Mouse (Mus musculus) midbrain, embryonic 11.5 days (tissue): ENCODE measurements around the gene Tcf25. TPM values are rescaled to one million over a fixed set of nuclear protein-coding genes. Genes with fewer than 3 reads are reported as not detected.
A peak's percentile ranks its signal among the peaks of the same experiment; 100 is the strongest.

Source experiments
- ATAC-seq: fragments of 200-750 bp; cut with Nextera tagmentation; 2 replicates; pipeline ENCODE4 v1.8.0; 2017; ENCODE audit warnings: moderate TSS enrichment, moderate library complexity; ENCODE audit not compliant: low FRiP score
- DNase-seq: peaks from one replicate; pipeline ENCODE4 v3.0.0; 2015; ENCODE audit warnings: low spot score; ENCODE audit errors: missing footprints
- H3K27ac ChIP-seq: fragments of 300-500 bp; sonication (generic); 2 replicates; pipeline ENCODE4 v1.5.1; 2014; ENCODE audit warnings: low read depth, low read length
- H3K27me3 ChIP-seq: fragments of 300-500 bp; sonication (generic); 2 replicates; pipeline ENCODE4 v1.6.1; 2014; ENCODE audit warnings: mild to moderate bottlenecking, low read length, moderate library complexity, mixed read lengths; ENCODE audit not compliant: control insufficient read depth, insufficient read depth
- H3K36me3 ChIP-seq: fragments of 300-500 bp; sonication (generic); 2 replicates; pipeline ENCODE4 v1.6.1; 2014; ENCODE audit warnings: mild to moderate bottlenecking, low read length, moderate library complexity, mixed read lengths; ENCODE audit not compliant: control insufficient read depth, insufficient read depth
- H3K4me1 ChIP-seq: fragments of 300-500 bp; sonication (generic); 2 replicates; pipeline ENCODE4 v1.6.1; 2014; ENCODE audit warnings: low read length; ENCODE audit not compliant: control insufficient read depth, insufficient read depth
- H3K4me2 ChIP-seq: fragments of 300-500 bp; sonication (generic); 2 replicates; pipeline ENCODE4 v1.6.1; 2014; ENCODE audit warnings: mild to moderate bottlenecking, moderate library complexity
- H3K4me3 ChIP-seq: fragments of 300-500 bp; sonication (generic); 2 replicates; pipeline ENCODE4 v1.5.1; 2014; ENCODE audit warnings: low read depth, low read length
- H3K9ac ChIP-seq: fragments of 300-500 bp; sonication (generic); 2 replicates; pipeline ENCODE4 v1.6.1; 2014; ENCODE audit warnings: low read length
- H3K9me3 ChIP-seq: fragments of 300-500 bp; sonication (generic); 2 replicates; pipeline ENCODE4 v1.6.1; 2016; ENCODE audit warnings: low read length; ENCODE audit not compliant: control insufficient read depth
- WGBS: fragments of 180-500 bp; shearing (Covaris S2); extraction: QIAGEN DNeasy Blood & Tissue Kit; methylation state at CpG from one replicate; pipeline ENCODE4 v1.1.7; 2014; 5-methylcytosine and 5-hydroxymethylcytosine counted together
- polyA plus RNA-seq: library from polyadenylated mRNA; unstranded; fragments of >200 nt; fragmentation: Nextera tagmentation; extraction: Ambion mirVana; gene quantifications from 2 replicates; pipeline ENCODE4 v1.2.1, GENCODE M21; 2014

Gene Tcf25
- polyA plus RNA-seq, 1 experiment from 2014 or later: 181 TPM

DNA sequence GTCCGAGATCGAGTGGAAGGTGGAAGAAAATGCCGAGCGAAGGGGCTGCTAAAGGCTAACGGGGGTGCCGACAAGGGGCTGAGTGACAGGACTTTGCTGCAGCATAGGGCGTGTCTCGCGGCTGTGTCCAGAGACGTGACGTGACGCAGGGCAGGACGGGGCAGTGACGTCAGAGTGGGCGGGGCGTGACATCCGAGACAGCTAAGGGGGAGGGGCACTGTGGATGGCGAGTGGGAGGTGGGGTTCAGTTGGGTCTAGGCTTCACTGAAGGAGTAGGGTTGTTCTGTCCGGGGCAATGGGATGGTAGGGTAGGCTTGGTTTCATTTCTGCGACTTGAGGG is 656 bp downstream of the Tcf25 start:
- ATAC-seq: peak; percentile 85
- peak; percentile 99 for DNase-seq
- peak overlapping the region; percentile 80 for H3K4me3 ChIP-seq
- peak overlapping the region; percentile 75 for H3K9ac ChIP-seq
- no peaks in the 10 kb centered on the region for H3K9me3 ChIP-seq
- H3K27me3 ChIP-seq: no peaks in the 10 kb centered on the region
- peak overlapping the region; percentile 89 for H3K27ac ChIP-seq
- under 1% methylated on average over 20 of the region's 20 CpGs for WGBS
- H3K36me3 ChIP-seq: no peaks in the 10 kb centered on the region
- peaks cover 9% of the 10 kb centered on the region for H3K4me1 ChIP-seq
- H3K4me2 ChIP-seq: peak overlapping the region; percentile 78

DNA sequence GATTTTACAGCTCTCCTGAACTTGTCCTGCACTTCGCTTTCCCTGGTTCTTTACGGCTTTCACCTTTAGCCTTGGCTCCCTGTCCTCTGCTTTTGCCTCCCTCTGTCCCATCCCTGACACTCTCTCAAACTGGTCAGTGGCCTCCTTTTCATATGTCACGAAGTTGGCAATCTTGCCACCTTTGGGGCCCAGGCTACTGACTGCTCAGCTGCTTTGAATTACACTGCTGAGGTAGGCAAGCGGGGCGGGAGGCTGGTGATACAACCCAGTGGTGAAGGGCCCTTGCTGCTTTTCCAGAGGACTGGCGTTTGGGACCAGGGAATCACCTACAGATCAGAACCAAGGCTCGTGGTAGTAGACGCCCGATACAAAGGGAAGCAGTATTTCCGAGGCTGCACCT is 2.1 kb downstream of the Tcf25 start:
- no peak for ATAC-seq
- H3K27ac ChIP-seq: no peak overlapping the region; the same call in 1 of the 2 replicates
- no peak overlapping the region for H3K9ac ChIP-seq

DNA sequence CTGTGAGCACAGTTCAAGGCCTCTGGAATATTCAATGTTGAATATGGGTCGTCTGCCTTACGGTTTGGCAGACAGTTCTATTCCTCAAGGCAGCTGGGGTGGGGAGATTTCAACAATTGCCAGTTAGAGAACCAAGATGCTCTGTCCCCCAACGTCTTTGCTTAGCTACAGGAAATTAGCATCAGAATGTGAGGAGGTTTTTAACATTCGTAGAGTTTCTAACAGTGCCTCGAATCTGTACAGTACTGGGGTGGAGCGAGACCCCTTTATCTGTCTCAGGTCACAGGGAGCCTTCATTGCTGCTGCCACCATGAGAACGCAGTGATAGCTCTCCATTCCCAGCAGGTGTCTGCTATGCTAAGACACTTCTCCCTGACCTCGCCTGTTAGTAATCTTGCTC is 2.6 kb downstream of the Tcf25 start:
- 73% methylated on average over 8 of the region's 8 CpGs for WGBS
- Histone ChIP-seq H3K4me3 (no peak overlapping the region), H3K36me3 (no peaks in the 10 kb centered on the region), H3K4me2 (no peak overlapping the region), H3K4me1 (peaks cover 9% of the 10 kb centered on the region), H3K9ac (no peak overlapping the region), H3K27ac (no peak overlapping the region), H3K9me3 (no peaks in the 10 kb centered on the region), H3K27me3 (no peaks in the 10 kb centered on the region)
- no peak for ATAC-seq
- DNase-seq: no peak

More for the DNA sequence above, 2.1 kb downstream of the Tcf25 start:
- Histone ChIP-seq H3K27me3 (no peaks in the 10 kb centered on the region), H3K4me2 (no peak overlapping the region), H3K36me3 (no peaks in the 10 kb centered on the region), H3K4me1 (peaks cover 9% of the 10 kb centered on the region), H3K9me3 (no peaks in the 10 kb centered on the region), H3K4me3 (no peak overlapping the region)
- no peak for DNase-seq
- WGBS: 88% methylated on average over 10 of the region's 10 CpGs

DNA sequence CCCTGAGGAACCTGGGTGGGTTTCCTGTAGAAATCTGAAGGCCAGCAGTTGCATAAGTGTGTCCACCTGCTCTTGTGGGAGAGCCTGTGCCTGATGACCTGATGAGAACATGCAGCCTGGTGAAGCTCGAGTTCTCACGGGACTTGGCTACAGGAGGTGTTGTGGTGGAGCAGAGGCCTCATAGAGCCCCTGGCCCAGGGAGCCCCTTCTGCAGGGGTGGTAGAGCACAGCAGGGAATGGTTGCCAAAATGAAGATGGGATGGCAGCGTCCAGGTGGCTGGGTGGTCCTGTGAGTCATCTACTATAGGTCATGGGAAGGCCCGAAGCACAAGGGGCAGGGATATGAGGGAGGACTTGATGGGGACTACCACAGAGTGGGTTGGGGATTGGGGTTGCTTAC is 8.2 kb downstream of the Tcf25 start:
- H3K9ac ChIP-seq: no peak overlapping the region
- 87% methylated on average over 4 of the region's 4 CpGs for WGBS
- H3K36me3 ChIP-seq: peaks cover 15% of the 10 kb centered on the region
- no peaks in the 10 kb centered on the region for H3K9me3 ChIP-seq
- H3K27me3 ChIP-seq: no peaks in the 10 kb centered on the region
- no peak overlapping the region for H3K27ac ChIP-seq
- H3K4me2 ChIP-seq: no peak overlapping the region
- no peak overlapping the region for H3K4me3 ChIP-seq
- no peak for ATAC-seq
- H3K4me1 ChIP-seq: no peaks in the 10 kb centered on the region
- no peak for DNase-seq

DNA sequence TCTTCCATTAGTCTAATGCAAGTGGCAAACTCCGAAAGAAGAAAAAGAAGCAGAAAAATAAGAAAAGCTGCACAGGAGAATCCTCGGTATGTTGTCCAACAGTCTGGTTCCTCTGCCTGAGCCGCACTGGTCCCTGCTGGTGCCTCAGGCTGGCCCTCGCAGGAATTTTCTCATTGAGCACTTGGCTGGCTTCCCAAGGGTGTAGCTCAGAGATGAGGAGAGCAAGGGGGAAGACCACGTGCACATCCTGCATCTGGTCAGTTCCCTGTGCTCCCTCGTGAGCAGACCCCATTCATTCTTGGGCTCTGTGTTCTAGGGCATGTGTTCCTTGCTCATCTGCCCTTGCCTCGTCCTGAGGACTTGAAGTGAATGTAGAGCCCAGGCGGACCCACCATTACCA is 9.0 kb downstream of the Tcf25 start:
- no peak overlapping the region for H3K4me2 ChIP-seq
- no peak for ATAC-seq
- DNase-seq: no peak
- H3K4me3 ChIP-seq: no peak overlapping the region
- no peak overlapping the region for H3K9ac ChIP-seq
- H3K27ac ChIP-seq: no peak overlapping the region
- H3K36me3 ChIP-seq: peaks cover 15% of the 10 kb centered on the region
- H3K9me3 ChIP-seq: no peaks in the 10 kb centered on the region
- H3K27me3 ChIP-seq: no peaks in the 10 kb centered on the region
- no peaks in the 10 kb centered on the region for H3K4me1 ChIP-seq
- WGBS: 94% methylated on average over 8 of the region's 8 CpGs

DNA sequence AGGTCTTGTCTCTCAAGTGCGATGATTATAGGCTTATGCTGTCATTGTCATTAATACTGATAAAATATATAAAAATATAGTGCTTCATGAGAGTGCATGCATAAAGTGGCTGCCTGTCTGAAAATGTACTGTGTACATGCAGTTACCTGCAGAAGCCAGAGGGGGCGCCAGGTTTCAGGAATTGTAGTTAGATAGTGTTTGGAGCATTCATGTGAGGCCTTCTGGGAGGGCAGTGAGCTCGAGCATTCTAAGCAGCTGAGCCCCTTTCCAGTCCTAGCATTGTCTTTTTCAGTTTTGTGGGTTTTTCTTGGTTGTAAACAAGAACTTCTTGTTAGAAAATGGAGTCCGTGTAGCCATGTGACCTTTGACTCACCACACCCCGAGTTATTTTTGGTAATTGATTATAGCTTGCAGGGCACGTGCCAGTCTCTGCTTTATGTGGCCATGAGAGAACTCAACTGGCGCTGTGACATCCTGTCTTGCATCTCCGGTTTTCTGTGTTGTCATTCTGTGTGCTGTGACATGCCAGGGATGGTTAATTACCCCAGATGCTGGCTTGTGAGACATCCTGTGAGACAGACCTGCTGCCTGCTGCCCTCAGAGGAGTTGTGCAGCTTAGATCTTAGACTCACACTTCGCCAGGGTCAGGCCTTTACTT is 11.5 kb downstream of the Tcf25 start:
- Histone ChIP-seq H3K27ac (no peak overlapping the region), H3K4me3 (no peak overlapping the region), H3K4me1 (no peaks in the 10 kb centered on the region), H3K36me3 (peaks cover 22% of the 10 kb centered on the region), H3K27me3 (no peaks in the 10 kb centered on the region), H3K4me2 (no peak overlapping the region), H3K9me3 (no peaks in the 10 kb centered on the region), H3K9ac (no peak overlapping the region)
- no peak for ATAC-seq
- 77% methylated on average over 9 of the region's 9 CpGs for WGBS
- no peak for DNase-seq

DNA sequence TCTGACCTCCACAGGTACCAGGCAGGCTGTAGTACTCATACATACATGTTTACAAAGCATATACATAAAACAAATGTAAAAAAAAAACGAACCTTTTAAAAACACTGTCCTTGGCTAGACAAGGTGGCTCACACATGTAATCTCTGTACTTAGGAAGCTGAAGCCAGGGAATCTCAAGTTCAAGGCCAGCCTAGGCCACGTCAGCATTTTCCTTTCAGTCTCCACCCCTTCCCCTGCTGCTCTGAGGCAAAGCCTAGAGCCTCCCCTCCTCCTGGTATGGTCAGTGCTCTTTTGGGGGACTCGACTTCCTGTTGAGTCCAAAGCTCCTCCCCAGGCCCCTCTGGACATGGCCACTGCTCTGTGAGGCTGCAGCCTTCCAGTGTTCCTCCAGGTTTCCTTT is 13.5 kb downstream of the Tcf25 start:
- Histone ChIP-seq H3K36me3 (peaks cover 25% of the 10 kb centered on the region), H3K27me3 (no peaks in the 10 kb centered on the region), H3K9ac (no peak overlapping the region), H3K9me3 (no peaks in the 10 kb centered on the region), H3K27ac (no peak overlapping the region), H3K4me2 (no peak overlapping the region), H3K4me1 (no peaks in the 10 kb centered on the region), H3K4me3 (no peak overlapping the region)
- 83% methylated on average over 3 of the region's 3 CpGs for WGBS
- ATAC-seq (no peak), DNase-seq (no peak)

DNA sequence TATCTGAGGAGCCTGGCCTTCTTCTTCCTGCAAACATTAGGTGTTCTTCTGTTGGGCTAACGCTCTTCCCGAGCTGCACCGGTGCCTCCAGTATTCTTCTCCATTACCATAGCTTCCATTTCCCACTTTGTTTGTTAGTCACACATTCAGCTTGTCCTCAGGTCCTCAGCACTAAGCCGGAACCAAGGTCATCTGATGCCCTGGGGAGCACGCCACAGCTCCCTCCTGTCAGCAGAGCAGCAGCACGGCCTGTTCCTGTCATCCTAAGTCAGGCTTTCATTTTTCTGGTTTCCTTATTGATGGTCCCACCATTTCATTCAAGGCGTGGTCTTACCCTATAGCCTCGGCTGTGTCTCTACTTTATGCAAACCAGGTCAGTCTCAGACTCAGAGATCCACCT is 14.2 kb downstream of the Tcf25 start:
- H3K27me3 ChIP-seq: no peaks in the 10 kb centered on the region
- H3K27ac ChIP-seq: no peak overlapping the region
- H3K4me3 ChIP-seq: no peak overlapping the region
- no peaks in the 10 kb centered on the region for H3K4me1 ChIP-seq
- H3K9ac ChIP-seq: no peak overlapping the region
- DNase-seq (no peak), ATAC-seq (no peak)
- H3K9me3 ChIP-seq: no peaks in the 10 kb centered on the region
- H3K4me2 ChIP-seq: no peak overlapping the region
- H3K36me3 ChIP-seq: peaks cover 22% of the 10 kb centered on the region
- 93% methylated on average over 8 of the region's 8 CpGs for WGBS

DNA sequence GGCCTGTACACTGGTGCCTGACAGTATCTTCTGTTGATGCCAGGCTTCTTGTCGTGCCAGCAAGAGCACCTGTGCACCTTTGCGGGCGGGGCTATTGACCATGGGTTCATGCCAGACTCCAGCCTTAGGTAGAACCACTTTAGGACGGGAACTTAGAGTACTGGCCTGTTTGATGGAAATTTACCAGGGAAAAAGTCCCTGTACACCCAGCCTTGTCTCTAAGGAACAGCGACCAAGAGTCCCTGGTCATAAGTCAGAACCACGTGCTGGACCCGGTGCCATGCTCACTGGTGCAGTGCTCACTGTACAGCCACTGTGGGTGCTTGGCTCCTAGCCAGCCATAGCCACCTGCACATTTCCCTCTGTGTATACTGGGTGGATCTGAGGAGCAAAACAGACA is 15.5 kb downstream of the Tcf25 start:
- H3K4me2 ChIP-seq: no peak overlapping the region
- no peak for ATAC-seq
- H3K4me3 ChIP-seq: no peak overlapping the region
- WGBS: 96% methylated on average over 7 of the region's 7 CpGs
- H3K27me3 ChIP-seq: no peaks in the 10 kb centered on the region
- H3K36me3 ChIP-seq: peaks cover 26% of the 10 kb centered on the region
- H3K4me1 ChIP-seq: no peaks in the 10 kb centered on the region
- no peaks in the 10 kb centered on the region for H3K9me3 ChIP-seq
- DNase-seq: no peak
- no peak overlapping the region for H3K9ac ChIP-seq
- no peak overlapping the region for H3K27ac ChIP-seq
